Mouse (Mus musculus): Measurements from ENCODE around the gene Akap9. TPM values are rescaled to one million over a fixed set of nuclear protein-coding genes. Genes with fewer than 3 reads are reported as not detected.
"Not testable (repeated sequence)": the region's sequence is repeated elsewhere in the genome, so short reads cannot be mapped to it uniquely, and the experiment has no call there.

The Akap9 gene
- total RNA-seq, 4 experiments from 2014 or later: 55.6 to 74.3 (median 61.6) TPM

DNA sequence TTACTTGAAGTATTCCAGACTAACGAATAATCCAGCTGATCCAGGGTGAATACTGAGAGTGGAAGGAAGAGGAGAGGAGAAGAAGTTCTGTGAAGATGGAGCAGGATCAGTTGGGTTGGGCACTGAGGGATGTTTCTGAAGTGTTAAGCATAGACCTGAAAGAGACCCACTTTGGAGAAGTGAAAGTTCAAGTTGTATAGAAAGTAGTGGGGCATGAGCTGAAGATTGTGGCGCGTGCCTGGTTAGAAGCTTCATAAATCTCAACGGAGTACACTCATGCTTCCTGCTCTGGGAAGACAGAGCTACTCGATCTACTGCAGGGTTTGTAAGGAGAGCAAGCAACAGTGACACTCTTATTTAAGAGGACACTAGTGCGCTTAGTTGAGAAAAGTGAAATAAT is 41.3 kb downstream of the Akap9 start:
- DNase-seq (ENCODE audit: low spot score in 2 of 2): no peak

DNA sequence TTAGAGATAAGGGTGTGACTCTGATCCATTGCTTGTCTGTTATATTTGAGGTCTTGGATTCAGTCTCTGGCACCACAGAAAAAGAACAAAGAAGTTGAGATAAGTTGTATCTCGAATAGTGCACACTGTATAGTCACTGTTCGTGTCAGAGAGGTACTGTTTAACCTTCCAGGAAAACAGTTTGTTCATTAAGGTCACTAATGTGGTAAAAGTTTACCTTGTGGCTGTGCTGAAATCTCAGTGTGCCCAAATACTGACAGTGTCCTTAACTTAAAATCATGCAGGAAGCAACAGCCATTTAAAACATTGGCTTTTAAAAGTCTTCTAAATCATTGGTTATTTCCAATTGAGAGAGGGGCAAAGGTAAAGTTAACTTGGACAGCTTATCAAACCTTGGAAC is 43.1 kb downstream of the Akap9 start:
- DNase-seq (ENCODE audit: low spot score in 2 of 2): no peak

DNA sequence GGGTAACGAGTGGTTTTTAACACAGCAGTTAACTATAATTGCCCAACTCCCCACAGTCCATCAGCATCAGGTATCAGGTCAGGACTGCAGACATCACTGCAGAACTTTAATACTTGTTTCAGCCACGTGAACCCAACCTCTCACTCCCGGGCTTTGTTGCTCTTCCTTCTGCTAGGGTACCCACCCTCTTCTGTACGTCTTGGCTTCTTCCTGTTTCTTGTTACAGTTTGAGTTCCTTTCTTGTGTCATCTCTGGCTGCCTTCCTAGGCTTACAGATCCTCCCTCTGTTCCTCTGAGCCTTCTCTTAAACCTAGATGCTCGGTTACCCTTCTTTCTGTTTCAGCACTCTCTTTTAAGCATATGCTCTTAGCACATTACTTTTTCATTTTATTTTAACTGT is 45.9 kb downstream of the Akap9 start:
- no peak for DNase-seq (ENCODE audit: low spot score in 2 of 2)

DNA sequence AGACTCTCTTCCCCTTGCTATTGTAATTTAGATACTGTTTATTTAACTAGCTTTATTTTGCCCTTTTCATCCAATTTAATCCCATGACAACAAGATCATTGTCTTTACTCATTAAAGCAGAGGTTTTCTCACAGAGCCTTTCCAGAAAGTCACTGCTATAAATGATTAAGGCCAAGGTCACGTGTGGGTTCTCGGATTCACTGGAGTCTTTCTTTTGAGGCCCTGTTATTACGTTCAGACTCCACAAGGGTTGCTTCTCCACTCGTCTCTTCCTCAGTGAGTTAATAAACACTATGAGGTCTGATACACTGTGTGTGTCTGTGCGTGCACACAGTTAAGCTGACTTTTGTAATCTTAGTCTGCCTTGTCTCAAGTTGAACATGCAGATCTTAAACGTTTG is 47.0 kb downstream of the Akap9 start:
- no peak for DNase-seq (ENCODE audit: low spot score in 2 of 2)

DNA sequence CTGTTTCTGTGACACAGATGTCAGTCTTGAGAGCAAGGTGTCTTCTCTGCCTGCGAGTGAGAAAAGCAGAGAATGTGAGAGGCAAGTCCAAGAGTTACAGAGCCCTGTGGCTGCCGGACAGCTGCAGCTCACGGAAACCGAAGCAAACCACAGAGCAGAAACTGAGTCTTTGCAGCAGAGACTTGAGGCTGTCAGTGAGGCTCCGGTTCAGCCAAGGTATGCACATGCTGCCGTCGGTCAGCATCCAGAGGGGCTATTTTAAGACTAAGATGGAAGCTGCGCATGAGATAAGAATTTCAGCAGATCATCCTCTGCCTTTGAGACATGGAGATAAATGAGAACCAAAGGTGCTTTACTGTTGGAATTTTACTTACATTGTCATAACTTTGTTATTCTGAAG is 48.3 kb downstream of the Akap9 start:
- DNase-seq (ENCODE audit: low spot score in 2 of 2): no peak

DNA sequence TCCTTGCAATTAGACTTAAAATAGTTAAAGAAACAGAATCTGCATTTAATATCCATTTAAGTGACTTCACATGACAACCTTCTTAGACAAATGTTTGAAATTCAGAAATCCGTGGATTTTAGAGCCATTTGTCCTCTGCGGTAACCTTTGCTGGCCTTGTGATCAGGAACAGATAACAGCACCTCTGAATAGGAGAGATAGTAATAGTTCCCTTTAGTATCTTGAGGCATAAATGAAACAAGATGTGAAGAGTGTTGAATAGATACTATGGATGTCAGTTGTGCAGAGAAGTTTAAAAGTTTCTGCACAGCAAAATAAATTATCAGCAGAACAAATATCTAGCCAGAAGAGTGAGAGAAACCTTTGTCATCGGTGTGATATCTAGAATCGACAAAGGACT is 50.0 kb downstream of the Akap9 start:
- no peak for DNase-seq (ENCODE audit: low spot score in 2 of 2)

DNA sequence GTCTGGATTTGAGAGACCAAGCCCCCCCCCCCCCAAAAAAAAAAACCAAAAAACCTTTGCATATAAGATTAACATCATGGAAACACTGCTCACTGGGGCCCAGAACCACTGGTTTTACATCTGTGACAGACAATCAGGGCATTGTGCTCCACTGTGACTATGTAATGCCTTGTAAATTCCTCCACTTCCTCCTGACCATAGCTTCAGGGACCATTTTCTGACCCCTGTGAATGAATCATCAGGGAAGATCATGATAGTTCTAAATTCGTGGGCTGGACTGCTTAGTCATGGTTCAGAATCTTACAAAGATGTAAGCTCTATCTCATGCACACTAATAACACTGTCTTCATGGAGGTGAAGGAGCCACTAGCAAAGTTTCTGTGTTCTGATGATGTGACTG is 61.8 kb downstream of the Akap9 start:
- DNase-seq (ENCODE audit: low spot score in 2 of 2): no peak

DNA sequence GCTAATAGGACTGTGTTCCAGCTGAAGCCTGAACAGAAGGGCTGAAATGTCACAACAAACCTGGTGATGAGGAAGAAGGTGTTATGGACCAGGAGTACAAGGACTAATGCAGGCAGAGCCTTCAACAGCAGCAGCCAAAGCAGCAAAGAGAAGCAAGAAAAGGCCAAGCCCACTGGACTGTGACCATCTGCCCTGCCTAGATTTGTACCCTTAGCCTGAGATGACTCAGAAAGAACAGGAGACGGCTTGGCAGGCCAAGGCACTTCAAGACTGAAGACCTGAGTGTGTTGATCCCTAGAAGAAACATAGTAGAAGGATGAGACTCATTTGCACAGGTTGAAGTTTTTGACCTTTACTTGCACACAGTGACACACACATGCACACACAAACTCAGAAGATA is 62.6 kb downstream of the Akap9 start:
- no peak for DNase-seq (ENCODE audit: low spot score in 2 of 2)

DNA sequence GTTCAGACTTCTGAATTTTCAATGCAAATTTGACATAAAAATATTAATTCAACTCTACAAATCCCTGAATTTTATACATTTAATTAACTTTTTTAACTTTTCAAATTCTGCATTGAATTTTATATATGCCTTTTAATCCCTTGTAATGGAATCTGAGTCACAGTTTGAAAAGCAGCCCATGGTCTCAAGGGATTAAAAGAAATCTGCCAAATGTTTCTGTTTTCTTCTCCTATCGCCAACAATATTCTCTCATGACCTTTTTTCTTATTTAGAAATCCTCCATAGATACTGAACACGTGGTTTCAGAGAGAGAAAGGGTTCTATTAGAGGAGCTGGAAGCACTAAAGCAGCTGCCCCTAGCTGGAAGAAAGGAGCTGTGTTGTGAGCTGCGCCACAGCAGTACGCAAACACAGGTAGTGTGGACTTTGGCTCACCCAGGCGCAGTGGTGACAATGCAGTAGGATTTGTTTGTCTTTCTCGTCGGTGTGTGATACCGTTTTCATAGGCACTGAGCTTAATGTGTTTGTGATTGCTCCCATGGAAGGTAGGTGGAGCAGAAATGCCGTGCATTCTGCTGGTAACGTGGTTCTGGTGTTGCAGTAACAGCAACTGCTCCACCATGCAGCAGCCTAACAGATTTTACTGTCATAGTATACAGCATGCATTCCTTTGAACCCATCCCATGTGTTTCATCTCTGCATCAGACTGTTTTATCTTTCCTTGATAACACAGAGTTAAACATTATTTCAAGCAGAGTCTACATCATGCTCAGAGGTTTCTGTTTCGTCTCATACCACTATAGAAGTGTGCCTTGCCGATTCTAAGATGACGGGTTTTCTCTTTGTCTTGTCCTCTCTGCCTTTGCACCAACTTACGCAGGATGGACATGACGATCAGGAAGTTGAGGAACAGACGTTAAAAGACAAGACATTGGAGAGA is 76.9 kb downstream of the Akap9 start:
- no peak for DNase-seq (ENCODE audit: low spot score in 2 of 2)

DNA sequence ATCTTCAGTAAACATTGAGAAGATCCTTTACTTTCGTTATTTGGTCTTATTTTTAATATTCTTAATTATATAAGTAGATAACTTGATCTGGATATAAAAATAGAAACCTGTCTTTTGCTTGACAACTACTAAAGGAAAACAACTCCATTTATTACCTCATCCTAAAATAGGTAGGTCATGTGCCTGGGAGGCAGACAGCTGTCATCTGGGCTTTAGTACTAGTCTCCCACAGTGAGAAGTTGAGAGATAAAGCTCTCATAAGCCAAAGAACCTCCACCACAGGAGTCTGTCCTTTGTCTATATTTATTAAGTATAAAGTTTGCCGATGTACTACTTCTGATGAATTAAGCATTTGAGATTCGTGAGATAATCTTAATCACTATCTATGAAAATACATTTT is 78.8 kb downstream of the Akap9 start:
- DNase-seq (ENCODE audit: low spot score in 2 of 2): no peak

DNA sequence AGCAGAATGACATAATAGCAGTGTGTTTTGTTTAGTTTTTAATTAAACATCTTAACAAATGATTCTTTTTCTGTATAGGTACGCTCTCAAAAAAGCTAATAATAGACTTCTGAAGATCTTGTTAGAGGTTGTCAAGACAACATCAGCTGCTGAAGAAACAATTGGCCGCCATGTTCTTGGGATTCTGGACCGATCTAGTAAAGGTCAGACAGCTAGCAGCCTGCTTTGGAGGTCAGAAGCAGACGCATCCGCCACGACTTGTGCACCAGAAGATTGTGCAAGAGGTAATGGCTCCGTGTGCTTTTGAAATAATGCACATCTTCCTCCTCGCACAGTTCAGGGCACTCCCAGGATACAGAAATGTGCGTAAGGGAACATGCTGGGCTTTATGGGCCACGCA is 80.4 kb downstream of the Akap9 start:
- no peak for DNase-seq (ENCODE audit: low spot score in 2 of 2)

DNA sequence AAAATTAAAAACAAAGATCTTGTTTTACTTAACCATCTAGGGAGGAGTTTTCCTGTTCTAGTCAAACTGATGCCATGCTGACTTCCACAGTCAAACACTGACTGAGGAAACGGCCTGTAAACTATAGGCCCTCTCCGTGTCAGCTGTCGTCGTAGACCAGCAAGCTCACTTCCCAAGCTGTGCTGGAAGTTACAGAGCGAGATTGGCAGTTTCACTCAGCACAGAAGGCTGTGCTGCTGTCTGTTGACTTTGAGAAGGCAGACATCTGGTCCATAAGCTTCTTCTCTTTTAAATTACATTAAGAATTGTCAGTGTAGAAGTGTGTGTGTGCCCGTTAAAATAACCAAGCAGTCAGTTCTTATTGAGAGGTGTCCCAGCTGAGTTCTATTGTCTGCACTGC is 81.7 kb downstream of the Akap9 start:
- no peak for DNase-seq (ENCODE audit: low spot score in 2 of 2)

DNA sequence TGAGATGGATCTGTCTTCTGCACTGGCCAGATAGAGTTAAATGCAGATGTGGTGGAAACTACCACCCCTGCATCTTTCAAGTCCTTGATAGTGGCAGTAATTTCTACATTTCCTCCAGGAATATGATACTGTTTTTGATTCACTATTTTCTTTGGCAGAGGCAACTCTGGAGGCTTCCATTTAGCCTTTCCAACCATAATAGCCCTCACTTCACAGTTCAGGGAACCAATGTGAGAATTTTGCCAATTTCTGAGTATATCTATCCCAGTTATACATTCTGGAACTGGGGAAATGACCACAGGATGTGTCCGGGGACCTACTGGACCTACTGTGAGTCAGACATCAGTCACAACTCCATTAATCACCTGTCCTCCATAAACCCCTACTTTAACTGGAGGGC is 89.8 kb downstream of the Akap9 start:
- not testable (repeated sequence) for DNase-seq (ENCODE audit: low spot score in 2 of 2)

DNA sequence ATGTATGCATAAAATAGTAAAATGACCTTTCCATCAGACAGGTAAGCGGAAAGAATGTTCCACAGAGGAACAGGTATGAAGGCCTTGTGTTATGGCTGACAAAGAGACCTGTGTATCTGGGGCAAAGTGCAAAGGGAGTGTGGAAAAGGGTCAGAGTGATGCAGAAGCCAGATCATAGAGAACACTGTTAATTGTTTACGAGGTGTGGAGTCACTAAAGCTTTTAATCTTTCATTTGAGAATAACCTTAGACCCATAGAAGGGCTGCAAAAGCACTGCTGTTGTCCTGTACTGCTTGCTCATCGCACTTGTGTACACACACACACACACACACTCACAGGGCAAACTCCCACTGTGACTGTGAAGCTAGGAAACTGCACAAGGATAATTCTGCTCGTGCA is 91.5 kb downstream of the Akap9 start:
- no peak for DNase-seq (ENCODE audit: low spot score in 2 of 2)

DNA sequence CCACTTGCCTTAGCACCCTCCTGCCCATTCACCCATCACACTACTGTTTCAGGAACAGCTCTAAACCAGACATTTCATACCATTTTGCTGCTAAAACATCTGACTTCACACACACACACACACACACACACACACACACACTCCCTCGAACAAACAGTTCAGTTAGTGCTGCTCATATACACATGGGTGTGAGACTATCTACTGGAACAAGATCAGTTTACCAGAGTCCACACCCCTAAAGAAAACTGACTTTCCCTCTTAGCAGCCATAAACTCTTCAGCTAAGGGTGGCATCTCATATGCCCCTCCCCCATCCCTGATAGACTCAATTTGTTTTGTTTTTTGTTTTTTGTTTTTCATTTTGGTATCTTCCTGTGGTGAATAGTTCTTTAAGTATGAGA is 92.2 kb downstream of the Akap9 start:
- DNase-seq (ENCODE audit: low spot score in 2 of 2): no peak

DNA sequence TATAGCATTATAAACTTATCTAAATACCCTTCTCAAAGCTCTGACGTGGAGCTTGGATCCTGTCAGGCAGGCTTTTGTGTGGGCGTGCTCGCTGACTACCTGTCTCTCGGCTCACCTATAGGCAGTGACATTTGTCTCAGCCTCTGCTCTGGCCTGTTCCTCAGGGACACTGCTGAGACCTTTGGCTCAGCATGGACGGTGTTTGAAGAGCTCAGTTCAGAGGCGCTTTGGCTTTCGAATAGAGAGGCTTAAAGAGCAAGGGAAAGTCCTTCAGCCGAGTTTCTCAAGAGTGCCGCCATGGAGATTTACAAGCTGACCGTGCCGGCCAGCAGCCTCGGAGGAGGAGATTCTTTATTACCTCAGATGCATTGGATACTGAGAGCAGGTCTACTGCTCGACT is 95.3 kb downstream of the Akap9 start:
- no peak for DNase-seq (ENCODE audit: low spot score in 2 of 2)

DNA sequence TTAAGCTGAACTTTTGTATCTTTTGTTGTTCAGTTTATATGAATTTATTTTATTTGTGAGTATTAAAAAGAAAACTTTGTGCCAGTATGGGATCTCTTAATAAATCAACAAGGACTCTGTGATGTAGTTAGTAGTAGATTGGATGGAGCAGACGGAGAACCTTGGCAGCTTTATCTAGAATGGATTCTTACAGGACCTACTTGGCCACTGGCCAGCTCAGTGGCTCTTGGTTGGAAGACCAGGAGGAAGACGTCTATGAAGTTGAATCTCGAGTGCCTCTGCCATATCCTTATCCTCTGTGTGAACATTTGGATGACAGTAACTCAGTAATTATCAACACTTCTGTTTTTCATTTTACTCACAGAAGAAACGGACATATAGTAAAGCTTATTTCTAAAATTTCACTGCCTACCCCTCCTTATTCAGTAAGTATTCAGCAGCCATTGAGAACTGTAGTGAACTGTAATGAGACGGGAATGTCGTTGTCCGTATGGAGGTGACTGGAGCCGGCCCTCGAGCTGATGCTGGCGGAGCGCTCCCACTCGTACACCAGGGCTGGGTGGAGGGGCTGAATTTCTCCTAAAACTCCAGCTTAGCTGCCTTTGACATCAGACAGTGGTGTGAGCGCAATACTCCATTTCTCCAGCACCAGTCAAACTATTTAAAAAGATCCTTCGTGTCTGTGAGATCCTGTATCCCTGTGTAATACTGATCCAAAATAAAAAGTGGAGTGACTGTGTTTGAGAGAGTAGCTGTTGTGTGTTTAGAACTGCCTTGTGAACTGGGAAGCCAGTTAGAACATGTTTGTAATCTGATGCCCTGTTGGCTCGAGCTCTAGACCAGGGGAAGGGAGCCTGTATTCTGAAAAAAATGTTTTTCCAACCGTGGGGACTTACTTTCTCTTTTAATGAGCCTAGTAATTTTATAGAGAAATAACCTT is 96.2 kb downstream of the Akap9 start:
- DNase-seq (ENCODE audit: low spot score in 2 of 2): no peak

DNA sequence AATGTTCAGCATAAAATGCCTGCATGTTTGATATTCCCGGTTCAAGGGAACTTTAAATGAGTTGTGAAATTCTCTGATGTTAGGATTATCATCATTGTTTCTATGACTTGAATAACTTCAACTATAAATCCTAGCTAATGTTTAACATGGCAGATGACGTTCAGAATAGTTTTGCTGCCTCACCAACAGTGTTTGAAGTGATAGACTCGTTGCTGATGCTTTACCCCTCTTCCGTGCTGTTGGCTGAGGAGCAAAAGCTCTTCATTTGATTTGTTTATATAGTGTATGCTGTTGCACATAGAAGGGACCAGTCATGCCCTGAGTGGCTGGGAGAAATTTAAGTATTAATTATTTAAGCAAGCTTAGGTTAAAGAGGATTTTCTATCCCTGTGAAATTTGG is 96.9 kb downstream of the Akap9 start:
- DNase-seq (ENCODE audit: low spot score in 2 of 2): no peak

DNA sequence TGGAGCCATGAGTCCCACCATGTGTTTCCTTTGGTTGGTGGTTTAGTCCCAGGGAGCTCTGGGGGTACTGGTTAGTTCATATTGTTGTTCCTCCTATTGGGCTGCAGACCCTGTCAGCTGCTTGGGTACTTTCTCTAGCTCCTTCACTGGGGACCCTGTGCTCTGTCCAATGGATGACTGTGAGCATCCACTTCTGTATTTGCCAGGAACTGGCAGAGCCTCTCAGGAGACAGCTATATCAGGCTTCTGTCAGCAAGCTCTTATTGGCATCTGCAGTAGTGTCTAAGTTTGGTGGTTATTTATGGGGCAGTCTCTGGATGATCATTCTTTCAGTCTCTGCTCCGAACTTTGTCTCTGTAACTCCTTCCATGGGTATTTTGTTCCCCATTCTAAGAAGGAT is 98.5 kb downstream of the Akap9 start:
- DNase-seq (ENCODE audit: low spot score in 2 of 2): not testable (repeated sequence)

DNA sequence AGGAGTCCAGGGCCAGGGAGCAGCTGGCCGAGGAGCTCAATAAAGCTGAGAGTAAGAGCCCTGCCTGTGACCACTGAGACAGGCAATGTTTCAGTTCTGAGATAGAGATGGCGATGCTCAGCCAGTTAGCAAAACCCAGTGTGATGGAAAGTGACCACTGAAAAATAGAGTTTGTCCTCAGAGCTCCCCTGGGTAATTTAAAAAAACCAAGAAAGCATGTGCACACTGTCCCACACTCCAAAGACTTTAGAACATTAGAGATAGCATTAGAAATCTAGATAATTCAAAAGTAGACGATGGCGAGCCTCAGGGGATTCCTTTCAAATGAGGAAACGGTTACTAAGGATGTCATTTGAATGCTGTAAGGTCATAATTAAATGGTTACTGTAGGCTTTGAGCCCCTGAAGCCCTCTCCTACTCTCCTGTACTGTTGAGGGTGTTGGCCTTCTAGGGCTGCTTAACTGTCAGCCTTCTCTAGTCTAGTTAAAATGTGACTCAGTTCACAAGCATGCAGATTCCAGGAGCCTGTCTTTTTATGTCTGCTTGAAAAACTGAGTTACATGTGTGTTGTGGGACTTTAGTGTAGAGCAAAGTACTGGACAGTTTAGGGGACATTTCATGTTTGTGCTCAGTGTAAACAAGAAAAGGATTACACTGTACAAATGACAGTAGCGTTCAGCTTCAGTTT is 100.8 kb downstream of the Akap9 start:
- DNase-seq (ENCODE audit: low spot score in 2 of 2): no peak

DNA sequence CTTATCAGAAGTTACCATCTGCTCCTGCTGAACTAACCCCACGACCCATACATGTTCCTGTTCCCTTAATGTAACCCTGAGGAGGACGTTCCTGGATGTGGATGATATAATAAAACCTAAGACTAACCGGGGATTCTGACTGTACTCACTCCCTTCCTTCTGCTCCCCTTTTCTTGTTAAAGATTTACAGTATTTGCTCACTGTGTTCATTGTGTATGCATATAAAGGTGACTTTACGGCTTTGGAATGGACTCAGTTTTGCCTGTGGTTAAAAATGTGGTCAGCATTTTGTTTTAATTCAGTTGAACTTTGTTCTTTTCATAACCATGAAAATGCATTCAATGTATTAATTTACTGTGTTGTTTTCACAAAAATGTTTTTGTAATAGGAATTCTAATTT is 104.0 kb downstream of the Akap9 start:
- DNase-seq (ENCODE audit: low spot score in 2 of 2): no peak

DNA sequence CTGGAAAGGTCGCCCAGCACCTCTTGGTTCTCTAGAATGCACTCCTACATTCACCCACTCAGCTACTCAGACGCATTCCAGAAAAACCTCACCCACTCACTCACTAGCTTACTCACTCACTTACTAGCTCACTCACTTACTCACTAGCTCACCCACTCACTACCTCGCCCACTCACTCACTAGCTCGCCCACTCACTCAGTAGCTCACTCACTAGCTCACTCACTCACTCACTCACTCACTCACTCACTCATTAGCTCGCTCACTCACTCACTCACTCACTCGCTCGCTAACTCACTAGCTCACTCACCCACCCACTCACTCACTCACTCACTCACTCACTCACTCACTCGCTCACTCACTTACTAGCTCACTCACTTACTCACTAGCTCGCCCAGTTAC is 108.8 kb downstream of the Akap9 start:
- no peak for DNase-seq (ENCODE audit: low spot score in 2 of 2)

Data from layer of hippocampus, adult 8-10 months (tissue).